Mouse (Mus musculus) adrenal gland, postnatal 25 days (tissue): ENCODE measurements around the gene Hsd11b1. TPM values are rescaled to one million over a fixed set of nuclear protein-coding genes. Genes with fewer than 3 reads are reported as not detected.
"Not testable (repeated sequence)": the region's sequence is repeated elsewhere in the genome, so short reads cannot be mapped to it uniquely, and the experiment has no call there.

Experiments used
- DNase-seq: peaks from one replicate; pipeline ENCODE4 v3.0.0; 2021; ENCODE audit warnings: mixed read lengths
- long read RNA-seq: library from polyadenylated mRNA; stranded (forward); transcript quantifications from one replicate; pipeline ENCODE4 v2.0.0, GENCODE M21; 2021
- total RNA-seq: library from RNA; stranded (reverse); gene quantifications from 2 replicates; pipeline ENCODE4 v1.2.3, GENCODE M21; 2021

Hsd11b1 gene
- total RNA-seq = 71.0 and 74.2 TPM in 2 replicates
- long read RNA-seq, transcript Hsd11b1-201 (6 exons, 1,623 nt) = major isoform, 484 of 592 reads
- long read RNA-seq, transcript Hsd11b1-203 (5 exons, 1,256 nt) = minor isoform, 13 of 592 reads
- long read RNA-seq, transcript Hsd11b1-205 (7 exons, 1,355 nt) = minor isoform, 38 of 592 reads
- long read RNA-seq, partial matches to known transcripts = 21 of 592 reads
- long read RNA-seq, other reads (novel, unspliced or antisense) = 36 of 592 reads

DNA sequence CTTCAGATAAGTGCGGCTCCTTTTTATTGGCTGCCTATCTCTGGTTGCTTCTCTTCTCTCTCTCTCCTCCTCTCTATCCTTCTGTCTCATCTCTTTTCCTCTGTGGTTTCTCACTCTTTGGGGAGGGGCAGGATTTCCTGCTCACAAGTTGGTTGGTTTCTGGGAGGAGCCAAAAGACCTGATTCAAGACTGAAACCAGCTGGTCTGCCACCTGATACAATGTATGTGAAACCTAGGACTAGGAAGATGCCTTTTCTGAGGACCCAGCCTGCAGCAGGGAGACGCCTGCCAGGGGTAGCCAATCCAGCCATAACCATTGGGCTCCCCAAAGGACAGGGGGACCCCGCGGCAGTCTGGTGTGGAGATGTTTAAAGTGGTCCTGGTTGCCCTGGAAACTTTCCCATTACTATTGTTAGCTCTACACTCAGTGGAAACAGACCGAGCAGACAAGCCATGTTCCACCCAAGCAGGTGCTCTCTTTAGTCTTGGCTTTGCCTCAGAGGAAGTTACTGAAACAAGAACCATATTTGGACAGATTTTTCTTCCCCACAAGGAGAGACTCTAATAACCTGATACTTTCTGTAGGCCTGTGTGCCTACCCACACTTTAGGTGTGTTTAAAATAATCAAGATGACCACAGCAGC, at the start of gene Hsd11b1:
Hsd11b1 (minus strand) TSS at position 121 of the 644 bp plus-strand sequence.
- no peak for DNase-seq

DNA sequence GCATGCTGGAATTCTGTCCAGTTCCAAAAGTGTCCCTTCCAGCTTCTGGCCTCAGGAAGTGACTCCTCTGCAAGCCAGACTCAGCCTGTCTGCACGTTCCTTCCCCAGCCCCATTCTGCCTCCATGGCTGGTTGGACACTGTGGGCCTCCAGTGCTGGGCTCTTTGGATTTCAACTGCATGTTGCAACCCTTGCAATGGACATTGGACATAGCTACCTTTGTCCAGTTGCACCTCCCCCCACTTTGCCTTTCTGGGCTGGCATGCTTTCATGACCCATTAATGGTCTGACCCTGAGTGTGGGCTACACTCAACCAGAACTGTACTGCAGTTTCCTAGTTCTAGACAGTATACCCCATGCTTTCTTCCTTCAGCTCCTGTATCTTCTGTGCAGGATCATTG, 47.7 kb upstream of the Hsd11b1 start:
- DNase-seq = no peak

DNA sequence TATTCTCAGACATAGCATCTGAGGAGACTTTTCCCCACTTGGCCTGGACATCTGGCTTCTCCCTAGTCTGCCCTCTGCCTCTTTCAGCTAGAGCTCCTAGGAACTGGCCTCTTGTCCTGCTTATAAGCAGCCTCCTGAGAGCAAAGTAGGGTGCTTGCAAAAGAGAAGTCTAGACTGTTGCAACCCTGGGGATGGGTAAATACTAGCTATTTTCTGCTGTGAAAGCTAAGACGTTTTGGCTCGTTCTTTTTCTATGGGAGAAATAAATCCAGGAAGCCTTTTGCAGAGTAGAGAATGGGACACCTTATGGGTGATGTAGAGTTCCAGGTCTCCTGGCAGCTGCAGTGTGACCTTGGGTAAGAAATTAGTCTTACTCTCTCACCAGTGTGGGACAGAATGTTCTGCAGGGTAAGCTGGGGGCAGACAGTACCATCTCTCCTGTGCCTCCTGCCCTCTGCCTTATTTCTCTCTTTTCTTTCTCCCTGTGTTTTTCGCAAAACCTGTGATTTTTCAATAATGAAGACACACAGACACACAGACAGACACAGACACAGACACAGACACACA, 46.7 kb upstream of the Hsd11b1 start:
- DNase-seq = no peak

DNA sequence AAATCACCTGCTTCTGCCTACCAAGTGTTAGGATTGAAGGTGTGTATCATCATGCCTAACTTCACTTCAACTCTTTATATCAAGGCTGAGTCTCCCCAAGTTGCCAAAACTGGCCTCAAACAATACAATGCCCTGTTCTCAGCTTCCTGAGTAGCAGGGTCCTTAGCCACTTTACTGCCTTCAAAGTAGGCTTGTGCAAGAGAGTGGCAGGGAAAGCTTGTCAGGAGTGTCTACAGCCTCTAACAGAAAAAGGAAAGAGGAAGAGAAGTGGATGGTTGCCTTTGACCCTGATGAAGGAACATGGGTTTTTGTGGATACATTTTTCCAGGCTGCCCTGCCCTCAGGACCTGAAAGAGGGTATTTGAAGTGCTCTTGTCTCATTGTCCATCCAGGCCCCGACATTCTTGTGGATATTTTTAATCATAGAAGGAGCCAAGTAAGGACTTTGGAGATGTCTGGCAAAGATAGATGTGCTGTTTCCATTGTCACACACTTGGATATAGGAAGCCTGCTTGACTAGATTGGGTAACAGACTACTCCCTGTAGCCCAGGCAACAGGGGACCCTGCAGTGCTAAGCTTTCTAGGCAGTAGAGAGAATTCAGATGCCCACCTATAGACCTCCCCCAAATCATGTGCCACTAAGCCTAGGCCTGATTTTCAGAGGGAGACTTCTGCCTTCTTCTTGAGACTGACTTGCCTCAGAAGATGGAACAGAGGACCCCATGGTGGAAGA, 46.1 kb upstream of the Hsd11b1 start:
- no peak for DNase-seq

DNA sequence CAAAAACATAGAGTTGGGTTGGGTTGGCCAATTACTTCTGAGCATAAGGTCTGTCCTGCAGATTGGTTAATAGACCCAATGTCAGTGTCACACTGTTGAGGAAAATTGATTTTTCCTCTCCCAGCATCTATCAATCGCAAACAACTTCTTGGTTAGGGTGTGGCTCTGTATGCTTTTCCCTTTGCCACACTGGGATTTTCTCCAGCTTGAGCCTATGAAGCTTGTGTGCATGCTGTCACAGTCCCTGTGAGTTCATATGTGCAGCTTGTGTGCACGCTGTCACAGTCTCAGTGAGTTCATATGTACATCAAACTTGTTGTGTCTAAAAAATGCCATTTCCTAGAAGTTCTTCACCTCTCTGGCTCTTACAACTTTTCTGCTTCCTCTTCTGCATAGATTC, 43.0 kb upstream of the Hsd11b1 start:
- no peak for DNase-seq

DNA sequence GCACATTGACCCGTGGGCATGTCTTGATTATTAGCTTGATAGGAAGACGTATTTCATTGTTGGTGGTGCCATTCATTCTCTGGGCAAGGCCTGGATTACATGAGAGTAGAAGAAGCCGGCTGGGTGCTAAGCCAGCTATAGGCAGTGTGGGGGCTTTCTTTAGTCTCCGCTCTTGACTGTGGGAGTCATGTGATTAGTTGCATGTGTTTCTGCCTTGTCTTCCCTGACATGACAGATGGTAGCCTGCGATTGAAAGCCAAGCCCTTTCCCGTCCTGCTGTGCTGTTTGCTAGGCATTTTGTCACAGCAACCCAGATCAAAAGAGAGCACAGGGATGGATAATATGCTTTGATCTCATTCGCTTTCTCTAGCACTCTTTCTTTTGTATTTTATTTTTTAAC, 41.5 kb upstream of the Hsd11b1 start:
- no peak for DNase-seq

DNA sequence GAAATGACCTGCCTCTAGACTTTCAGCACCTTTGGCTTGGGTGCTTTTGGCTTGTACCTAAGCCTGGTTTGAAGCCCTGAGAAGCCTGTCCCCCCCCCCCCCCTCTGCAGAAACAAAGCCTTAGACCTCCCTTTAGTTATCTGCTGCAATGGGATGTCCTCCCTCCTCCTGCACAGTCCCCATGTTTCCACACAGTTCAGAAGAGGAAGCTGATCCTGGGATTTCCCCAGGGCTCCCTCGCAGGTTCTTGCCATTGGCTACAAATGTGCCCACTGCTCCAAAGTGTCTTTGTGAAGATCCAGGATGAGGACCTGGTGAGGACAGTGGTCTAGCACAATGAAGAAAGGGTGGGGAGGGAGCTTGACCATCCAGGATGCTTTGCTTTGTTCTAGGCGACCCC, 39.2 kb upstream of the Hsd11b1 start:
- DNase-seq = no peak

DNA sequence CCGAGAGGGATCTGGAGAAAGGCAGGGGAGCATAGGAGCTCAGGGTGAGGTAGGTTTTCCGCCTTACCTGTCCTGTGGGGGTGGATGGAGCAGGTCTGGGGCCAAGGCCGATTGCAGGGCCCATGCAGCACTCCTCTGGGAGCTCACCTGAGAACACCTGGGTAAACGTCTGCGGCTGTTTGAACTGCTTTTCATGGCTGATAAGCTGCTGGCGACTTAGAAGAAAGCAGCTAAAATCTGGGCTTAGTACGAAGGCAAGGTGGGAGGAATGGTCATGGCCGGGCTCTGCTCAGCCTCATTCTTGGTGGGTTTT, 38.2 kb upstream of the Hsd11b1 start:
- no peak for DNase-seq

DNA sequence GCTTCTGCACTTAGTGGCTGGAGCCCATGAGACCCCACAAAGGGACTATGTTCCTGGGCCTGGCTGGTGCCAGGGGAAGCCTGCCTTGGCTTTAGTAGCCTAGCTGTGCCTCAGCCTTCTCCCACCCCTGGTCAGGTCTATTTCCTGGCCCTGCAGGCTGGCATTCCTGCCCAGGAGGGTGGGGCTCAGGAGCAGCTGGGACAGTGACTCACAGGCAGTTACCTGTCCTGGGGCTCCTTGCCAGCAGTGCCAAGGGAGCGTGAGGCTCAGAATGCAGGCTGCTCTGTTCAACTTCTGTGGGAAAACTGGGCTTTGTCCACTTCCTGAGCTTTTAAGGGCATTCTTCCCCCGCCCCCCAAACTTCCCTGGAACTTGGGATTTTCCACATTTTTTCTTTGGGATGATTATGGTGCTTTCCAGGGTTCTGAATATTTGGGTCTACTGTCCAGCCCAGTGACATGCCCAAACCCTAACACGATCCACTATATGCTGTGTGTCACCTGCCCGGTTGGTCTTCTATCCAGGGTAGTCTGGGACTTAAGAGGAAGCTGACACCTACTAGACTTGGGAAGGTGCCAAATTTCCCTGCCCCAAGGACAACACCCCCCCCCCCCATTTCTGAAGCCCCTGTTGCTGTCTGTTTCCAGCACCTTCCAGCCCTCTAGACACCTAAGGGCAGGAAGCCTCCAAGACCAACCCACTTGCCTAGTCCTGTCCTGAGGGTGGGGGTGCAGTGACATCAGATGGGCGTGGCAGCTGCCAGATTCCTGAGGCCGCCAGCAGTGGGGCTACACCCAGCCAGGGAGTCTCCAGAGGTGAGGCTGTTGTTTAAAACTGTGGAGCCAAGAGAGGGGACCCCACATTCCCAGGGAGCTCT, 37.6 kb upstream of the Hsd11b1 start:
- DNase-seq = no peak

DNA sequence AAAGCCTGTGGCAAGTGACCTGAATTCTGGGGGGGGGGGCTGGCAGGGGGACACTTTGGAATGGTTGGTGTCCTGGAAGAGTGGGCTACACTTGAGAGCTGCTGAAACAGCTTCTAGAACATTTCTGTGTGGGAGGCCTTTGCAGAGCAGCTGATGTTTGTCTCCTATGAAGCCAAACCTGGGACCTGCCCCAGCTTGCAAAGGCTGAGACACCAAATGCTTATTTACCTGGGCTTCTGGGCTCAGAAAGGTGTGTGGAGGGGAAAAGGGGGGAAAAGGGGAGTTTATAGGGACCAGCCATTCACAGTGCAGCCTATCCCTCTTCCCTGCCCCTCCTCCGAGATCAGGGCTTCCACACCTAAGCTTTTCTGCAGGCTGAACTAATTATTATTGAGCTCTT, 36.1 kb upstream of the Hsd11b1 start:
- no peak for DNase-seq

DNA sequence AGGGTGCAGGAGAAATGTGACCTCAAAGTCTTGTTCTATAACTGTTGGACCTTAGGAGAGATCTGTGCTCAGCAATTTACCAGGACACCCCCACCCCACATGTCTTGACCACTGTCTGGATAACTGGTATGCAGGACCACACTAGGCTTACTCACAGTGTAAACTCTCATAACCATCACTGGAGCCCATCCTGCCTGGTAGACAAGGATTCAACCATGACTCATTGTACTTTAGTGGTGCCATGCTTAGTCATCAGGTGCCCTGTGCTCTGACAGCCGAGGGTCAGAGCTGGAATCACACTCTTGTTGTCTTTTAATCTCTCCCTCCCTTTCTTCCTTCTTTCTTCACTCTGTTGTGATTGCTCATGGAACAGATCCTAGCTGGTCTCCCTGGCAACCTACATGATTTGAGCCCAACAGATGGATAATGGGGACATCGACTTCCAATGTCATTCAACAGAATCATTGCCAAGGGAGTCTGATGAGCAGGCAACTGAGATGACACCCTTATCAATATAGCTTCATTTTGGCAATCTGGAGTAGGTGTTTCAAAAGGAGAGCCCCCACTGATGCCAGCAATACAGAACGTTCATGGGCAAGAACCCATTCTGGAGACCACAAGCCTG, 34.4 kb upstream of the Hsd11b1 start:
- no peak for DNase-seq

DNA sequence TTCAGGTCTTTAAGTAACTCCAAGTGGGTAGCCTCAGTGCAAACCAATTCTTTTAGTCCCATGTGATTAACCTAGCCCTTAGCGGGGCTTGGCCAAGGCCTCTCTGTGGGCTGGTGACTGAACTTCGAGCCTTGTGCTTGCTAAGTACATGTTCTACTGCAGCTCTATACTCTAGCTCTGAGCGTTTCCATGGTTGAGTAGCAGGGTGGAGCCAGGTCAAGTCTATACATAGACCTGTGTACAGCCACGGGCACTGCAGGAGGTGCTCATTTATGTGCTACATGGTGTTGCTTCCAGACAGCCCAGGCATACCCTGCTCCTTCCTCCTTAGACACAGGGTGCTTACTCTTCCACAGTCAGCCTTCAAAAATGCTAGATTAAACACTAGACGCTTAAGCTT, 32.0 kb upstream of the Hsd11b1 start:
- DNase-seq = no peak

DNA sequence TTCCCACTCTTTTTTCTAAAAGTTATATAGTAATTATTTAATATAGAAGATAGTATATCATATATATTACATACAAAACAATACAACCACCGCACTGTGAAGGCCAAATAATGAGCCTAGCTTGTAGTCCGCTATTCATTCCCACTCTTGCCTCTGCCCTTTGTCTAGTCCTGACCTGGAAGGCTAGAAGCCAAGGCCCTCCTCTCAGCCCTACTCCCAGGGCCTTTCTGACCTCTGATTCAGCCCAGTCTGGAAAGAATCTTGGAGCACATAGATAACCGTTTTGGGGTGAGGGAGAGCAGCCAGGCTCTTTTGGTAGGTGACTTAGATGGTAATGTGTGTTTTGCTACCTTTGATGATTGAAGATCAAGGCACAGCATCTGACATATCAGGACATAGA, 30.1 kb upstream of the Hsd11b1 start:
- DNase-seq = no peak

DNA sequence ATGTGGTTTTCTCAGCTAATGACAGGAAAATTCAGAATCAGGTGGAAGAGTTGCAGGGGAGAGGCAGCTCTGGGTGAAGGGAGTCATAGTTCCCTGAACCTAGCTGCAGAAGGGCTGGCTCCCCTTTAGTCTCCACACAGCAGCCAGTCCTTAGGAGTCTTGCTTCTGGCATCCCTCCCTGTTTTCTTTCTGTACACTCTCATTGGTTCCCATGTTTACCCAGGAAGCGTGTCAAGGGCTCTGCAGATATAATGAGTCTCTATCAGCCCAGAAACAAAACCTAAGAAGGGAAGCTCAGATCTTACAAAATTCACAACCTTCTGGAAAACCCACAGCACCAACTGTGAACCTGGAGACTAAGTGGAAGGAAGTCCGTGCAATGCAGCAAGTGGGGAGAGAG, 29.2 kb upstream of the Hsd11b1 start:
- no peak for DNase-seq

DNA sequence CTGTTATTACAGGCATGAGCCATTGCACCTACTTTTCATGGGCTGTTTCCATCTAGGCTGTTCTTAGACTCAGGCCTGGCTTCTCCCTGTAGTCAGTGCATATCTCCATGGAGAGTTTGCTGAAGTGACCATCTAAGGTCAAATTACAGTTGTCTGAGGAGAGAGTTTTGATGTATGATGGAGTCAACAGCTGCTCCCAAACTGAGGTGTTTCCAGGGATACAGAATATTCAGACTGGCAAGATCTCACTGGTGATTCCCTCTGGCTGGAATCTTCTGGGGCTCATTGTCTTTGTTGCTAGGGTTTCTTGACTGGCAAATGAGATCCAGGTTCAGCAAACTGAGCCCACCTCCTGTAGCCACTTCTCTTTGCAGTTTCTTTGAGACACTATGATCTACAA, 26.8 kb upstream of the Hsd11b1 start:
- no peak for DNase-seq

DNA sequence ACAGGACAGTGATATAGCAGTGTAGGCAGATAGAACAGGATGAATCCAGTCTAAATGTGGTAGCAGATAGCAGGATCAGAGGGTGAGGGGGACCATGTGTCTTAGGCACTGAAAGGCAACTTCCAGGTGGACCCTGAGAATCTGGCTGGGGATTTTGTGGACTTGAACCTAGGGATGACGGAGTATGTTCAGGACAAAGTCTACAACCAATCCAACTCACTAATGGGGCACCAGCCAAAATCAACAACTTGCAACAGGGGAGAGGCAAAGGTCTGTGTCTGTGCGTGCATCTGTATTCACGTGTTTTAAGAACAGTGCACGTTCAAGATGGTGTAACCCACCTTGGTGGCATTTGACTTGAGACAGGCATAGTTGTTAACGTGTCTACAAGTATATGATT, 26.0 kb upstream of the Hsd11b1 start:
- no peak for DNase-seq

DNA sequence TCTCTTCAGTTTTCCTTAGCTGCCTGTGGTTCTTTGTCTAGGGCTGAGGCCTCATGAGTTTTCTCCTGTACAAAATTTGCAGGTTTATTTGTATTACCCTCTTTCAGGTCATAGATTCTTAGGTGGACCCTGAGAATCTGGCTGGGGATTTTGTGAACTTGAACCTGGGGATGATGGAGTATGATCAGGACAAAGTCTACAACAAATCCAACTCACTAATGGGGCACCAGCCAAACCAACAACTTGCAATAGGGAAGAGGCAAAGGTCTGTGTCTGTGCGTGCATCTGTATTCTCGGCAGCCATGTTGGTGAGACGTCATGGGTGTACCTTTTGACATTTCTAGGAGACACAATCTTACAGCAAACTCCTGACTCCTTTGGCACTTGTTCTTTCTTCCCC, 25.2 kb upstream of the Hsd11b1 start:
- no peak for DNase-seq

DNA sequence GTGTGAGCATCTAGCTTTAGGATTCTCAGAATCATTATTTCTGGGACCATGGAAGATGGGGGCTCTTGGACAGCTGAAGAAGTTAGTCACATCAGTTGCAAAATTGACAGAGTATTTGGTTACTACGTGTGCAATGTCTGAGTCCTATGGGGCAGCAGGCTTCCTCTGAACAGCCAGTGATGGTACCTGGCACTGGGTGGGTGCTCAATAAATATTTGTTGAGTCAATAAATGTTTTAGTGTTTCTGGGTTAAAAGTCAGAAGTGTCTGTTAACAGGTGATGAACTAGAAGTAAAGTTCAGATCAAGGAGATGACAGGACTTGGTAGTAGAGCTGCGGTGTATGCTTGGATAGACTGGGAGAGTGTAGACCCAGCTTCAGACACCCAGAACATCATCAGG, 23.7 kb upstream of the Hsd11b1 start:
- DNase-seq = no peak

DNA sequence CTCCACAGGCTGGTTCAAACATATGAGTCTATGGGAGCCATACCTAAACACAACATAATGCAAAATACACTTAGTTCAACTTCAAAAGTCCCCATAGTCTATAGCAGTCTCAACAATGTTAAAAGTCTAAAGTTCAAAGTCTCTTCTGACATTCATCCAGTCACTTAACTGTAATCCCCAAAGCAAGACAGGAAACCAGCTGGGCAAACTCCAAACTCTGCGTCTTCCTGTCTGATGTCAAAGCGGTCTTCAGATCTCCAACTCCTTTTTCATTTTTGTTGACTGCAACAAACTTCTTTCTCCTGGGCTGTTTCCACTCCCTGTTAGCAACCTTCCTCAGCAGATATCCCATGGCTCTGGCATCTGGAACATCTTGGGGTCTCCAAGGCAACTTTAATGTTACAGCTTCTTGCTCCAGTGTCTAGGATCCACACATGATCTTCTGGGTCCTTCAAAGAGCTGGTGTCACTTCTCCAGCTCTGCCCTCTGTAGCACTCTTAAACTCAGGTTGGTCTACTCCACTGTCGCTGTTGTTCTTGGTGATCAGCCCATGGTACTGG, 22.0 kb upstream of the Hsd11b1 start:
- DNase-seq = not testable (repeated sequence)

DNA sequence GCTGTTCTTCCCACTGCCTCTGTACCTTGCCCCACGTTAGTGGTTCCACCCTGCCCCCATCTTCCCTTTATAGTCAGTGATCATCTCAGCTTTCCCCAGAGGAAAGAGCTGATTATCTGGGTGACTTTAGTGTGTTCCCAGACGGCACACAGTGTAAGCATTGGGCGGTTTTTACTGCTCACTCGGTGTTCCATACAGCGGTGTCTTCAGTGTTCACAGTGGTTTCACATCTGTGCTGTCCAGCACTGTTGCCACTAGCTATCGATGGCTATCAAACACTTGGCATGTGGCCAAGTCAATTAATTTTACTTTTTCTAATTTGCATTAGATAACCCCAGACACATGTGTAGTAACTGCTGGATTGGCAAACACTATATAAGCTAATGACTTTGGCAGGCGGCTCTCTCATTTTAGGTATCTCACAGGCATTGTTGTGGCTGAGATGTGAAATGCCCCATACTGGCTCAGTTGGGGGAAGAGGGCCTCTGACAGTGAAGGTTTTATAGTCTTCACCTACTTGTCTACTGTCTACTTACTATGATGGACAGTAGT, 20.4 kb upstream of the Hsd11b1 start:
- DNase-seq = no peak

DNA sequence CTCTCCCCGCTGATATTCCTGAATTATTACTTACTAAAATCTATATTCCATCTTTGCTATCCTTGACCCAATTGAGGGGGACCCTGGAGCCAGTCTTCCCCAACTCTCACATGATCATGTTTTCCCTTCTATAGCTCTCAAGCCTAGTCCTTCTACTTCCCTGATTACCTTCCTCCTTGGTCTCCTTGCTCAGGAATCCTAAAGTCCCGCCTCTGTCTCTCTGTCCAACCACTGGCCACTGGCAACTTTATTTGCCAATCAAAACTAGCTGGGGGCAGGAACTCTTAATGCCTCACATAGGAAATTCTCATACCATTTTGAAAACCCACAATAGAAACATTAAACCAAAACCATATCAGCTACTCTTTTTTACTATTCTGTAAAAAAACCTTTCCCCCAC, 17.5 kb upstream of the Hsd11b1 start:
- no peak for DNase-seq

DNA sequence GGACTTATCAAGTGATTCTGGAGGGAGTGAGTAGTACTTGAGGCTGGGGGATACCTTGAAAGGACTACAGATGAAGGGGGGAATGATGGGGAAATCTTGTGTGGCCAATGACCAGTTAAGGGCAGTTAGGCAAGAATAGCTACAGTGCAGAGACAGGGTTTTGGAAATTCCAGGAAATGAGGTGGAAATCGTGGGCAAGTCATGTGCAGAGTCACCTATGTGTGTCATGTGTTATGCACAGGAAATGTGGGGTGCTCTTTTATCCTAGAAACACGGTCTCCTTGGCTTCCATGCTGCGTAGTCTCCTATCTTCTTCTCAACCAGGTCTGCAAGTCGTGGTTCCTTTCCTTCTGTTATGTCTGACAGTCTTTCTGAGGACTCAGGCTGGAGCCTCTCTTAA, 15.6 kb upstream of the Hsd11b1 start:
- no peak for DNase-seq
